Mouse (Mus musculus): ENCODE measurements around the gene Uxs1.

The Uxs1 gene

DNA sequence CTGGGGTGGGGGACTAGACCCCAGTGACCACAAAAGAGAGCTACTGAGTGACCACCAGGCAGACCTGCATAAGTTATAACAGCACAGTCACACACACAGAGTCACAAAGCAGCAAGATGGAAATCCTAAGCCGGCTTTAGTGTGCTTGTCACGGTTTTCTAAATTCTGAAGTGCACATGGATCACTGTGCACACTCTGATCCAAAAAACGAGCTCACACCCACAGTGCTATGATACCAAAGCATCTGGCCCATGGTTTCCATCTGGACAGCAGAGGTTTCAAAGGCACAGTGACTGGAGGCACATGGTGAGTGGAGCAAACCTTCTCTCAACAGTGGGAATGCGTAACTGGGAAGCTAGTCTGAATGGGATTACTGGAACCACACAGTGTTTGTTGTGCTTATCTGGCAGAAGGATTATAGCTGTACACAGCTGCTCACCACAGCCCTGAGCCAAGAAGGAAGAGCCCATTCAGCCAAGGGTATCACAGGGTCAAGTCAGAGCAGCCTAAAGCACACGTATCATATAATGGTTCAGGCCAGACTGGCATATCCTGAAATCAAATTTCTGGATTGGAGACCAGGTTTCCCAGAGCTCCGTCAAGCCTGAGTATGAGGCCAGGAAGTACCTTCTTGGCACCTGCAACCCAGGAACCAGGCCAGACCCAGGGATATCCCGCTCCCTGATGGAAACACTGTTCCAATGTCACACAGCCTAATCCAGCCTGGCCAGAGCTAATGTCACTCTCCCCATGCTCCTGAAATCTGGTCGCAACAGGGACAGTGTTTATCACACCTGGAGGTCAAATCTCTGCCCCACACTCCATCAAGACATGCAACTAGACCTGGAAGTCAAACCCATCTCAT lies 72.9 kb downstream of the Uxs1 start:
- in situ Hi-C loops (cut with MboI; ENCODE audit: low pct_unique_long_range_greater_than_20kb in 1 of 2, low sequenced_read_pairs in 2 of 2, unreplicated experiment in 1 of 2) = loop anchor here (25.0 kb wide), 1 partner anchor 308 kb away; the partner anchor contains the start of gene Gm8251 (in 2 of the 2)

DNA sequence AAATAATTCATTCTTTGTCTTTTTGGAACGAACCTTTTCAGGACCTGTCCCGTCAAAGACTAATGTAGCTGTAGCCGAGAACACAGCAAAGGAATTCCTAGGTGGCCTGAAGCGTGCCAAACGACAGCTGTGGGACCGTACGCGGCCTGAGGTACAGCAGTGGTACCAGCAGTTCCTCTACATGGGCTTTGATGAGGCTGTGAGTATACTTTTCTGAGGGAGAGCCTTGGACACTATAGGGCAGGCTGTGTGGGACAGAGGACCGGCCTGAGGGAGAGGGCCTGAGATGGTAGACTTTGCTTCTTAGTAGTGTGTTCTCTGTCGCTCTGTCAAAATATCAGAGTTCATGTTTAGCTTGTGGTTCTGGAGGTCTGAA lies 89.1 kb downstream of the Uxs1 start:
- in situ Hi-C loops (cut with MboI; ENCODE audit: low pct_unique_long_range_greater_than_20kb in 1 of 2, low sequenced_read_pairs in 2 of 2, unreplicated experiment in 1 of 2) = loop anchor here in 1 of 2 experiments (25.0 kb wide), 1 partner anchor 576 kb away; no protein-coding TSS in a partner anchor

DNA sequence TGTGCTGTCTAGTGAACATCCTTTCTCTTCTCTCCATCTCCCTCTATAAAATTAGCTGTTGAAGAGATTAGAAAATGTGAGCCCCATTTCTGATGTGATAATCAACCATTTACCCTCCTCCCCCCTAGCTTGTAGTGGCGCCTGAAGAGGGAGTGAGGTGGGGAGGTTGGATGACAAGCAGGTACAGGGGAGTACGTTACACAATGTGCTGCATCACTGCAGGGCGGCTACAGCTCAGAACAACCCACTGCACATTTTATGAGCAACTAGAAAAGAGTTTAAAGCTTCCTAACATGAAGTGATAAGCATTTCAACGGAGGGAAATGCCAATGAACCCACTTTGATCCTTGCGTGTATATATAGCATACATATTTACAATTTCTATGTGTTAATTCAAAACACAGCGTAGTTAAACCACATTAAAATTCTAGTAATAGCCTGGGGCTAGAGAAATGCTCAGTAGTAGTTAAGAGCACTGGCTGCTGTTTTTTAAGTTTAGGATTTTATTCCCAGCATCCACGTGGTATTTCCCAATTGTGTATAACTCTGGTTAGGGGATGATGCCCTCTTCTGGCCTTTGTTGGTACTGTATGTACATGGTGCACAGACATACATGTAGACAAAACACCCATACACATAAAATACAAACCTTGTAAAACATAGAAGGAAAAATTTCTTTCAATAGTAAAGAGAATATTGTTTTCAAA lies 89.6 kb downstream of the Uxs1 start:
- in situ Hi-C loops (cut with MboI; ENCODE audit: low pct_unique_long_range_greater_than_20kb in 1 of 2, low sequenced_read_pairs in 2 of 2, unreplicated experiment in 1 of 2) = loop anchor here in 1 of 2 experiments (25.0 kb wide), 1 partner anchor 576 kb away; no protein-coding TSS in a partner anchor

DNA sequence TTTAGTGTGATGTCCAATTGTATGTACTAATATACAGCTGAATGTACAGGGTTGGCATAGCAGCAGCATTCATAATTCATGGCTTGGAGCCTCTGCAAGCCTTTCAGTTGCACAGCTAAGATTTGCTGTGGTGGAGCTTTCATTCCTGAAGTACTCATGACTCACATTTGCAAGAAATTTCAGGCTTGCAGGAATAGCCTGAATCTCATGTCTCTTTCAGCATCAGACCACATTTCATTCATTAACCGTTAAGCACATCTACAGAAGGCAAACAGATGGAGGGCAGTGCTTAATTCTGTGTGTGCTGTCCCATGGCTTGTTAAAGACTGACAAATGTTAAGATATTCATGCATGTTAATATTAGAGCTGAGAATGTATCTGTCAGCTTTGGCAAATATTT lies 94.9 kb downstream of the Uxs1 start:
- in situ Hi-C loops (cut with MboI; ENCODE audit: low pct_unique_long_range_greater_than_20kb in 1 of 2, low sequenced_read_pairs in 2 of 2, unreplicated experiment in 1 of 2) = loop anchor here in 1 of 2 experiments (25.0 kb wide), 1 partner anchor 570 kb away; no protein-coding TSS in a partner anchor

DNA sequence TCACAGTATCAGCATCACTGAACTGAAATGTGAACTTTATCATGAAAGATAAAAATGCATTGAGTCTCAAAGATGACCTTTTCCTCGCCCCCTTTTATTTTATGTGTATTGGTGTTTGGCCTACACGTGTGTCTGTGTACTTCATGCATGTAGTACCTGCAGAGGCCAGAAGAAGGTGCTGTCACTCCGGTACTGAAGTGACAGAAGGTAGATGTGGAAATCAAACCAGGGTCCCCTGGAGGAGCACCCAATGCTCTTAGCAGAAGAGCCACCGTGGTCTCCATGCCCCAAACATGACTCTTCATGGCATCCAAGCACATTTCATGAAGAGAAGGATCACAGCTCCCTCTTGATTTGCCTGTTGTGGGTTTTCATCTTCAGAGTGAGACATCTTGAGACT lies 95.5 kb downstream of the Uxs1 start:
- in situ Hi-C loops (cut with MboI; ENCODE audit: low pct_unique_long_range_greater_than_20kb in 1 of 2, low sequenced_read_pairs in 2 of 2, unreplicated experiment in 1 of 2) = loop anchor here in 1 of 2 experiments (25.0 kb wide), 1 partner anchor 570 kb away; no protein-coding TSS in a partner anchor

DNA sequence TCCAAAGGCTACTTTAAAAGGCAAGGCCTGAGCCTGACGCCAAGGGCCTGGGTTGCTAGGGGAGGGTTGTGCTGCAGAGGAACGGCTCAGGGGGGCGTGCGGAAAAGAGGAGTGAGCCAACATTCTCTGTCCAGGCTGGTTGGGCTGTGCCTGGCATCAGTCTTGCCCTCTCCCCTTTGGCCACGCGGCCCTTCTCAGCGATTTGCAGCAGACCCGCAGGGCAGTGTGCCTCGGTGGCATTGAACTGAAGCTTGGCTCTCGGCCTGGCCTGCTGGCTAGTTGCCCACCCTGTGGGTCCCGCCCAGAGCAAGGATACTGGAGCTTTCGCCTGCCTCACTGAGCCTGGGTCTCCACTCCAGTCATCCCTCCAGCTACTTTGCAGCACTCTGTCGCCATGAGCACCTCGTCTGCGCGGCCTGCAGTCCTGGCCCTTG lies 97.1 kb downstream of the Uxs1 start, which contains the start of gene 1500015O10Rik:
1500015O10Rik (plus strand) TSS at position 112 of the 434 bp plus-strand sequence.
- in situ Hi-C loops (cut with MboI; ENCODE audit: low pct_unique_long_range_greater_than_20kb in 1 of 2, low sequenced_read_pairs in 2 of 2, unreplicated experiment in 1 of 2) = loop anchor here in 1 of 2 experiments (25.0 kb wide), 1 partner anchor 568 kb away; no protein-coding TSS in a partner anchor

DNA sequence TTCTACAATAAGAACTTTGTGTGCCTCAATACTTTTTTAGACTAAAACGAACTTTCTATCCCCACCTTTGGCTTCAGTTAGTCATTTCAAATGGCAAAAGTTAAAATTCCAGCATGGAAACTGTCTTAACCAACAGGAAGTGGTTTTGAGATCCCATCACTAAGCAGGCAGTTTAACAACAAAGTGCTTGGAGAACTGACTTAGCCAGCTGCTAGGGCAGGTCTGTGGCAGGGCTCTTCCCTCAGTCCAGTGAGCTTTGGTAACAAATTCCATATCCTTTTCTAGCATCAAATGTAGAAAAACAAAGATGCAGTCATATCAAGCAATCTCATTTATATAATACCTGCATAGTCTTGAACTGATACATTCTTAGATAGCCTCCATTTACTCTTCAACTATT lies 105.1 kb downstream of the Uxs1 start:
- in situ Hi-C loops (cut with MboI; ENCODE audit: low pct_unique_long_range_greater_than_20kb in 1 of 2, low sequenced_read_pairs in 2 of 2, unreplicated experiment in 1 of 2) = no loop called here

DNA sequence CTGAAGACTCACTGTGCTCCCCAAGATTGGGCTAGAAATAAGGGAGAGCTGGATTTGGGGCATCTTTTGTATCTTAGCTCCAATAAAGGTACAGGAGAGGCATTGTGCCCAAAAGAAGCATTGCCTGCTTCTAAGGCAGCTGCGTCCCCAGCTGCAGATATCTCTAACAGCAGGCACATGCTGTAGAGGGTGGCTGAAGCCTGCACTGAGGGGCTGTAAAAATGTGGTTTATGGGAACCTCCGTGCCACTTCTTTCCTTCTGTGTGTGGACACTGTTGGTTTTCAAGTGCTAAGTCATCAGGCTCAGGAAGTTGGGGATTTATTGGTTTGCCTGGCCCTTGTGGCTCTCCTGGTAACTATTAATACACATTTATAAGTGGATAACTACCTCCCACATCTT lies 108.8 kb downstream of the Uxs1 start:
- in situ Hi-C loops (cut with MboI; ENCODE audit: low pct_unique_long_range_greater_than_20kb in 1 of 2, low sequenced_read_pairs in 2 of 2, unreplicated experiment in 1 of 2) = no loop called here

DNA sequence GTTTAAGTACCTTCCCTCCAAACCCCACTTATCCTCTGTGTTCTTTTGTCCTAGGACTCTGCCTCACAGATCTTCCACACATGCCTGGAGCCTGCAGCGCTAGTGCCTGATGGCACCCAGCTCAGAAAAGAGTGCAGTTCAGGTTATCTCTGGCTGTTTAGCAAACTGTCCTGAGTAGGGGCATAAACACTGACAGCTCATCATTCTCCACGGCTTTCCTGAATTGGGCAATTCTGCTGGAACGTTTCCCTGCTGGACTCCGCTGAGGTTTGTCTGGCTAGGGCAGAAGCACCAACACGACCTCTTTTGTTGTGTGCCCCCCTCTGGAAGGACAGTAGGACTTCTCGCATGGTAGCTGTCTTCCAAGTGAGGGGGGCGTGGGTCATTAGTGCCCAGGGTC lies 109.6 kb downstream of the Uxs1 start:
- in situ Hi-C loops (cut with MboI; ENCODE audit: low pct_unique_long_range_greater_than_20kb in 1 of 2, low sequenced_read_pairs in 2 of 2, unreplicated experiment in 1 of 2) = no loop called here

DNA sequence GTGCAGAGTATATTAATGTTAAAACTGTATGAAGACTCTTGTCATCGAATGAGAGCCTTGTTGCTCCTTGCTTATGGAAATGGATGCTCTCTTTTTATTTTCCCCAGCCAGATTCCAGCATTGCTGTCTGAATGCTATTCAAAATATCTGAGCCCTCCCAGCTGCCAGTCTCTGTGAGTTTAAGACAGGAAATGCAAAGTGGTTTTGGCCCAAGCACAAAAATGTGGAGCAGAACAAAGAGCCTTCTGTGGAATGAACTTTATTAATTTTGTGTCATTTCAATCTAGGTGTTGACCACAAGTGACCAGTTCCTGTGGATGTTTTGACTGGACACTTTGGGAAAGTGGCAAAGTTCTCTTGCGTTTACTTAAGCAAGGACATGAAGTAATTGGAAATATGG lies 112.8 kb downstream of the Uxs1 start:
- in situ Hi-C loops (cut with MboI; ENCODE audit: low pct_unique_long_range_greater_than_20kb in 1 of 2, low sequenced_read_pairs in 2 of 2, unreplicated experiment in 1 of 2) = no loop called here

DNA sequence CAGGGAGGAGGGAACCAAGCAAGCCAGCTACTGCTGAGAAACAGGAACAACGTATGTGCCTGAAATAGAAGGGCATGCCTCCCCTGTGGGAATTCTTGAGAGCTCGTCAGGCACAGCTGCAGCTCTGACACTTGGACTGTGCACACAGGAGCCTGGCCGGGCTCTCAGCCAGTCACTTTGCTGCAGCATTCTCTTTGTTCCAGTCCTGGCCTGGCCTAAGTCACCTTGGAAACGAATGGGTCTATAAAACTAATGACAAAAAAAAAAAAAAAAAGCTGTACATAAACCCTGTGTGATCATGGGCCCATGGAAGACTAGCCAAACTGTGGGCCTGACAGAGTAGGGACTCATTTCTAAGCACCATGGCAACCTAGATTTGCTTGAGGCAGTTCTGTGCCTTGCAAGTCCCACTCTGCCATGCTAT lies 129.0 kb downstream of the Uxs1 start:
- in situ Hi-C loops (cut with MboI; ENCODE audit: low pct_unique_long_range_greater_than_20kb in 1 of 2, low sequenced_read_pairs in 2 of 2, unreplicated experiment in 1 of 2) = no loop called here

Measured in mouse embryonic stem cell (cell line).